Mouse (Mus musculus): Measurements from ENCODE around the gene F2rl1.

Gene F2rl1

GRCm38 (mm10) chr13:95470970-95471369, 54.1 kb downstream of the F2rl1 start:
- DNase-seq (ENCODE audit: low spot score in 2 of 2): no peak

Measured in left cerebral cortex, adult 9 months (tissue).